Comparison of ENCODE assay signal across 9 mouse cellular contexts in the genomic region with DNA sequence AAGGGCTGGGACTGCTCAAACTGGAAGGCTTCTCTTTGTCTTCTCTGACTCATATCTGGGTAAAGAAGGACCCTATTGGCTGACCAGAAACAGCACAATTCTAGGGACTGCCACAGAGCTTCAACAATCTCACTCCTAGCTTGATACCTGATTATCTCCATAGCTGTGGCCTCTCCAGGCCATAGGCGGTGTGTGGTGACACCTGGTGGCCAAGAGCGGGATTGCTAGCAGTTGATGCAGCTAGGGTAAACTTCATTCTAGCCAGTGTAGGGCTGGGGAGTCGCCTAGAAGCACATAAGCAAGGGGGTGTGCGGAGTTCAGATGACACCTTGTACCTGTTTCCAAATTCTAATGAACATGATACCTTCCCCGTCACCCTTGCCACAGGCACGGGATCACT.
DNase-seq lines count a peak whose midpoint lies in the region; ATAC-seq lines count a peak whose summit lies in the region.
"Had no signal": no experiment of that assay in that cellular context is flagged by ENCODE, and none has a peak within 500 bp of the region (broad histone marks: within the 10 kb centered on the region; RNA-seq: fewer than 3 reads in every experiment).

No protein-coding gene starts in this region.

- DNase-seq in CD4-positive, CD25-positive, alpha-beta regulatory T cell, adult 2 months (ENCODE audit: low read depth, low spot score): peak; percentile 81
- DNase-seq in adrenal gland, postnatal 36 days: peak; percentile 89 to 90
- peak; percentile 90 to 96 for DNase-seq in heart, postnatal 14 days
- DNase-seq in large intestine, adult 2 months (ENCODE audit: low read depth, low spot score): peak; percentile 40
- peak; percentile 76 for DNase-seq in lung, adult 18-20 months
- DNase-seq in testis, postnatal 14 days (ENCODE audit: low spot score): peak; percentile 77

- no peak overlapping the region for H3K27ac ChIP-seq in neural tube, embryonic 15.5 days (replicated peaks)
- H3K27ac ChIP-seq: embryonic facial prominence, embryonic 15.5 days had no signal

- H3K9ac ChIP-seq in neural tube, embryonic 15.5 days (replicated peaks): no peak overlapping the region
- H3K9ac ChIP-seq: embryonic facial prominence, embryonic 15.5 days had no signal

- no peak overlapping the region for H3K4me3 ChIP-seq in neural tube, embryonic 15.5 days (replicated peaks)
- H3K4me3 ChIP-seq: embryonic facial prominence, embryonic 15.5 days had no signal

- H3K36me3 ChIP-seq in neural tube, embryonic 15.5 days: no peaks in the 10 kb centered on the region
- H3K36me3 ChIP-seq: embryonic facial prominence, embryonic 15.5 days had no signal

- no peaks in the 10 kb centered on the region for H3K9me3 ChIP-seq in neural tube, embryonic 15.5 days (replicated peaks)
- H3K9me3 ChIP-seq: embryonic facial prominence, embryonic 15.5 days had no signal

- H3K27me3 ChIP-seq in neural tube, embryonic 15.5 days (replicated peaks): peaks cover 6% of the 10 kb centered on the region

- intact Hi-C loops in heart, postnatal 14 days (cut with DNase I): loop anchor here (1.0 to 5.0 kb wide), 4 partner anchors 108 to 544 kb away; no protein-coding TSS in a partner anchor

- no peak overlapping the region for H3K4me2 ChIP-seq in neural tube, embryonic 15.5 days
- H3K4me2 ChIP-seq: embryonic facial prominence, embryonic 15.5 days had no signal

- WGBS in large intestine, adult 2 months: 3% methylated on average over 6 of the region's 6 CpGs
- 5% methylated on average over 6 of the region's 6 CpGs for WGBS in neural tube, embryonic 15.5 days

- ATAC-seq in erythroblast, adult 5-6 weeks (replicated peaks; ENCODE audit: low FRiP score, poor library complexity, severe bottlenecking): peak; percentile 73
- peak; percentile 36 for ATAC-seq in neural tube, embryonic 15.5 days (ENCODE audit: low FRiP score)

- H3K4me1 ChIP-seq in neural tube, embryonic 15.5 days: peaks cover 24% of the 10 kb centered on the region

Comparison
In these comparisons a context has a peak if more than half of its experiments do, and no peak if none do; other contexts are left out.
1. DNase-seq: peak in every context shown above with its lines; median percentile 93 in heart, postnatal 14 days; 90 in adrenal gland, postnatal 36 days; 81 in CD4-positive, CD25-positive, alpha-beta regulatory T cell, adult 2 months; 77 in testis, postnatal 14 days; 76 in lung, adult 18-20 months; 40 in large intestine, adult 2 months.